Mouse (Mus musculus) forebrain, embryonic 13.5 days (tissue): Measurements from ENCODE around the gene Rab3gap2. TPM values are rescaled to one million over a fixed set of nuclear protein-coding genes. Genes with fewer than 3 reads are reported as not detected.

ENCODE experiments used
- ATAC-seq: fragments of 200-750 bp; cut with Nextera tagmentation; 2 replicates; pipeline ENCODE4 v1.8.0; 2017
- H3K27ac ChIP-seq: fragments of 300-500 bp; sonication (generic); 2 replicates; pipeline ENCODE4 v1.5.1; 2015; ENCODE audit warnings: inconsistent platforms, mild to moderate bottlenecking, moderate library complexity
- H3K27me3 ChIP-seq: fragments of 300-500 bp; sonication (generic); 2 replicates; pipeline ENCODE4 v1.6.1; 2015; ENCODE audit warnings: mild to moderate bottlenecking, inconsistent platforms
- H3K36me3 ChIP-seq: fragments of 300-500 bp; sonication (generic); 2 replicates; pipeline ENCODE4 v1.6.1; 2015; ENCODE audit warnings: mild to moderate bottlenecking, inconsistent platforms; ENCODE audit not compliant: poor library complexity, severe bottlenecking
- H3K4me1 ChIP-seq: fragments of 300-500 bp; sonication (generic); 2 replicates; pipeline ENCODE4 v1.6.1; 2015; ENCODE audit warnings: inconsistent platforms
- H3K4me2 ChIP-seq: fragments of 300-500 bp; sonication (generic); 2 replicates; pipeline ENCODE4 v1.6.1; 2015; ENCODE audit warnings: inconsistent platforms, mild to moderate bottlenecking, moderate library complexity
- H3K4me3 ChIP-seq: fragments of 300-500 bp; sonication (generic); 2 replicates; pipeline ENCODE4 v1.5.1; 2015; ENCODE audit warnings: mild to moderate bottlenecking, inconsistent platforms
- H3K9ac ChIP-seq: fragments of 300-500 bp; sonication (generic); 2 replicates; pipeline ENCODE4 v1.6.1; 2015; ENCODE audit warnings: mild to moderate bottlenecking, inconsistent platforms
- H3K9me3 ChIP-seq: fragments of 300-500 bp; sonication (generic); replicated peaks from 2 replicates; pipeline ENCODE4 v1.6.1; 2016; ENCODE audit warnings: inconsistent platforms
- WGBS: fragments of 180-500 bp; shearing (Covaris S2); methylation state at CpG from one replicate; pipeline ENCODE4 v1.1.7; 2015; 5-methylcytosine and 5-hydroxymethylcytosine counted together
- polyA plus RNA-seq: library from polyadenylated mRNA; unstranded; fragments of >200 nt; fragmentation: Nextera tagmentation; extraction: Ambion mirVana; gene quantifications from 2 replicates; pipeline ENCODE4 v1.2.1, GENCODE M21; 2015

The Rab3gap2 gene
- polyA plus RNA-seq, 1 experiment from 2014 or later: 19.3 TPM

- no peak overlapping the region for H3K4me3 ChIP-seq
- 84% methylated on average over 2 of the region's 2 CpGs for WGBS
- no peaks in the 10 kb centered on the region for H3K27me3 ChIP-seq
- H3K9ac ChIP-seq: no peak overlapping the region
- no peaks in the 10 kb centered on the region for H3K9me3 ChIP-seq
- no peak for ATAC-seq
- H3K4me1 ChIP-seq: peaks cover 41% of the 10 kb centered on the region
- no peak overlapping the region for H3K4me2 ChIP-seq
- no peak overlapping the region for H3K27ac ChIP-seq
- H3K36me3 ChIP-seq: no peaks in the 10 kb centered on the region
Measured at GRCm38 (mm10) chr1:185201994-185202393, 1.9 kb upstream of the Rab3gap2 start.

GRCm38 (mm10) chr1:185203196-185203908 lies 565 bp upstream of the Rab3gap2 start:
- H3K27ac ChIP-seq: peak overlapping the region; percentile 59
- H3K4me1 ChIP-seq: peaks cover 41% of the 10 kb centered on the region
- no peak for ATAC-seq
- peak overlapping the region; percentile 79 for H3K9ac ChIP-seq
- no peaks in the 10 kb centered on the region for H3K9me3 ChIP-seq
- no peaks in the 10 kb centered on the region for H3K36me3 ChIP-seq
- H3K27me3 ChIP-seq: no peaks in the 10 kb centered on the region
- peak overlapping the region; percentile 87 for H3K4me3 ChIP-seq
- H3K4me2 ChIP-seq: peak overlapping the region; percentile 94
- 2% methylated on average over 23 of the region's 23 CpGs for WGBS

- Histone ChIP-seq H3K9ac (no peak overlapping the region), H3K36me3 (no peaks in the 10 kb centered on the region), H3K27me3 (no peaks in the 10 kb centered on the region), H3K27ac (no peak overlapping the region), H3K4me2 (peak overlapping the region; percentile 94), H3K4me1 (peaks cover 41% of the 10 kb centered on the region), H3K4me3 (peak overlapping the region; percentile 87), H3K9me3 (no peaks in the 10 kb centered on the region)
- ATAC-seq: no peak
- WGBS: 79% methylated on average over 8 of the region's 8 CpGs
Measured at GRCm38 (mm10) chr1:185205090-185205489, 1.2 kb downstream of the Rab3gap2 start.

GRCm38 (mm10) chr1:185207851-185208595 lies 4.1 kb downstream of the Rab3gap2 start:
- Histone ChIP-seq H3K4me1 (peaks cover 23% of the 10 kb centered on the region), H3K4me2 (no peak overlapping the region), H3K36me3 (no peaks in the 10 kb centered on the region), H3K9ac (no peak overlapping the region), H3K27ac (no peak overlapping the region), H3K9me3 (no peaks in the 10 kb centered on the region), H3K27me3 (no peaks in the 10 kb centered on the region), H3K4me3 (no peak overlapping the region)
- whole genome bisulfite sequencing: 95% methylated on average over 13 of the region's 13 CpGs
- no peak for ATAC-seq

GRCm38 (mm10) chr1:185208766-185209165 lies 4.8 kb downstream of the Rab3gap2 start:
- no peak overlapping the region for H3K4me2 ChIP-seq
- peaks cover 18% of the 10 kb centered on the region for H3K4me1 ChIP-seq
- no peak overlapping the region for H3K9ac ChIP-seq
- H3K36me3 ChIP-seq: no peaks in the 10 kb centered on the region
- no peak for ATAC-seq
- H3K9me3 ChIP-seq: no peaks in the 10 kb centered on the region
- no peak overlapping the region for H3K27ac ChIP-seq
- no peaks in the 10 kb centered on the region for H3K27me3 ChIP-seq
- 89% methylated on average over 8 of the region's 8 CpGs for WGBS
- H3K4me3 ChIP-seq: no peak overlapping the region

GRCm38 (mm10) chr1:185209641-185210176 lies 5.8 kb downstream of the Rab3gap2 start:
- Histone ChIP-seq H3K4me3 (no peak overlapping the region), H3K27me3 (no peaks in the 10 kb centered on the region), H3K4me2 (no peak overlapping the region), H3K9ac (no peak overlapping the region), H3K4me1 (peaks cover 14% of the 10 kb centered on the region), H3K36me3 (peaks cover 6% of the 10 kb centered on the region; the same call in 1 of the 2 replicates), H3K9me3 (no peaks in the 10 kb centered on the region), H3K27ac (no peak overlapping the region)
- ATAC-seq: 0 out of 2 replicates have a peak, but pooled peaks have one; percentile 13
- WGBS: 41% methylated on average over 8 of the region's 8 CpGs

GRCm38 (mm10) chr1:185216360-185216759 lies 12.4 kb downstream of the Rab3gap2 start:
- H3K4me2 ChIP-seq: no peak overlapping the region

GRCm38 (mm10) chr1:185216762-185217161 lies 12.8 kb downstream of the Rab3gap2 start:
- H3K4me2 ChIP-seq: no peak overlapping the region
- H3K36me3 ChIP-seq: peaks cover 15% of the 10 kb centered on the region; the same call in 1 of the 2 replicates
- 89% methylated on average over 2 of the region's 2 CpGs for WGBS
- no peaks in the 10 kb centered on the region for H3K27me3 ChIP-seq
- no peak for ATAC-seq
- no peaks in the 10 kb centered on the region for H3K9me3 ChIP-seq
- no peak overlapping the region for H3K4me3 ChIP-seq
- H3K9ac ChIP-seq: no peak overlapping the region
- no peaks in the 10 kb centered on the region for H3K4me1 ChIP-seq
- no peak overlapping the region for H3K27ac ChIP-seq

More at GRCm38 (mm10) chr1:185216360-185216759, 12.4 kb downstream of the Rab3gap2 start:
- Histone ChIP-seq H3K9me3 (no peaks in the 10 kb centered on the region), H3K27me3 (no peaks in the 10 kb centered on the region), H3K9ac (no peak overlapping the region), H3K36me3 (peaks cover 15% of the 10 kb centered on the region; the same call in 1 of the 2 replicates), H3K4me1 (no peaks in the 10 kb centered on the region), H3K4me3 (no peak overlapping the region), H3K27ac (no peak overlapping the region)
- no peak for ATAC-seq
- WGBS: 82% methylated on average over 5 of the region's 5 CpGs

- H3K9me3 ChIP-seq: no peaks in the 10 kb centered on the region
- no peak overlapping the region for H3K27ac ChIP-seq
- H3K27me3 ChIP-seq: no peaks in the 10 kb centered on the region
- H3K4me1 ChIP-seq: no peaks in the 10 kb centered on the region
- no peak overlapping the region for H3K4me3 ChIP-seq
- H3K9ac ChIP-seq: no peak overlapping the region
- H3K36me3 ChIP-seq: peaks cover 23% of the 10 kb centered on the region; the same call in 1 of the 2 replicates
- ATAC-seq: no peak
- 81% methylated on average over 5 of the region's 5 CpGs for WGBS
- H3K4me2 ChIP-seq: no peak overlapping the region
Measured at GRCm38 (mm10) chr1:185217966-185218365, 14.0 kb downstream of the Rab3gap2 start.

- 98% methylated on average over 6 of the region's 6 CpGs for WGBS
Measured at GRCm38 (mm10) chr1:185226889-185227288, 23.0 kb downstream of the Rab3gap2 start.

GRCm38 (mm10) chr1:185227766-185228165 lies 23.8 kb downstream of the Rab3gap2 start:
- WGBS: 90% methylated on average over 7 of the region's 7 CpGs
- no peak overlapping the region for H3K4me3 ChIP-seq
- ATAC-seq: no peak
- H3K36me3 ChIP-seq: peaks cover 25% of the 10 kb centered on the region
- H3K4me2 ChIP-seq: no peak overlapping the region
- no peaks in the 10 kb centered on the region for H3K27me3 ChIP-seq
- no peaks in the 10 kb centered on the region for H3K9me3 ChIP-seq
- H3K27ac ChIP-seq: no peak overlapping the region
- no peaks in the 10 kb centered on the region for H3K4me1 ChIP-seq
- H3K9ac ChIP-seq: no peak overlapping the region

More at GRCm38 (mm10) chr1:185226889-185227288, 23.0 kb downstream of the Rab3gap2 start:
- H3K4me2 ChIP-seq: no peak overlapping the region
- H3K36me3 ChIP-seq: peaks cover 33% of the 10 kb centered on the region
- no peaks in the 10 kb centered on the region for H3K27me3 ChIP-seq
- no peak overlapping the region for H3K4me3 ChIP-seq
- no peak overlapping the region for H3K27ac ChIP-seq
- no peak overlapping the region for H3K9ac ChIP-seq
- H3K4me1 ChIP-seq: no peaks in the 10 kb centered on the region
- no peaks in the 10 kb centered on the region for H3K9me3 ChIP-seq
- no peak for ATAC-seq
